Mouse (Mus musculus): Measurements from ENCODE around the gene Nlrp6. TPM values are rescaled to one million over a fixed set of nuclear protein-coding genes. Genes with fewer than 3 reads are reported as not detected.
A peak's percentile ranks its signal among the peaks of the same experiment; 100 is the strongest.

Nlrp6 gene
- polyA plus RNA-seq, 1 experiment from 2014 or later, result 0.72 TPM

DNA sequence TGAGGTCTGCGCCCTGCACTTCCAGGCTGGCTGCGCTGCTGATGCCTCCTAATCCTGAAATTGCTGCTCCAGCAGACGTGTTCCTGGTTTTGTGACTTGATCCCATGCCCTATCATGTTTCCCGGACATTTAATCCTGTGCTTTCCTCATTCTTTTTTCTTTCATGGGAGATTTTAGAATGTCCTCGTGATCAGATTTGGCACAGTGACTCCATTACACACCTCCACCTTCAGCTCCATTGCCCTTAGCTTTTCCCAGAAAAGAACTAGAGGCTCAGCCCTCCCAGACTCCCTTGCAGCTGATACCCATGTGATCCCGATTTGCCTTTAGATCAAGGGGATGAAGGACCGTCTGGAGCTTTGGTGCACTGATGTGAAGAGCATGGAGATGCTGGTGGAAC, 22.8 kb upstream of the Nlrp6 start:
- peaks cover 47% of the 10 kb centered on the region for H3K36me3 ChIP-seq
- H3K4me1 ChIP-seq, result no peaks in the 10 kb centered on the region
- H3K9me3 ChIP-seq, result no peaks in the 10 kb centered on the region
- H3K27ac ChIP-seq, result no peak overlapping the region
- 86% methylated on average over 7 of the region's 7 CpGs for WGBS
- H3K27me3 ChIP-seq, result no peaks in the 10 kb centered on the region
- H3K9ac ChIP-seq, result no peak overlapping the region
- no peak overlapping the region for H3K4me2 ChIP-seq
- H3K4me3 ChIP-seq, result no peak overlapping the region
- ATAC-seq (ENCODE audit: borderline replicate concordance, extremely low read depth, low FRiP score, low TSS enrichment), result no peak

DNA sequence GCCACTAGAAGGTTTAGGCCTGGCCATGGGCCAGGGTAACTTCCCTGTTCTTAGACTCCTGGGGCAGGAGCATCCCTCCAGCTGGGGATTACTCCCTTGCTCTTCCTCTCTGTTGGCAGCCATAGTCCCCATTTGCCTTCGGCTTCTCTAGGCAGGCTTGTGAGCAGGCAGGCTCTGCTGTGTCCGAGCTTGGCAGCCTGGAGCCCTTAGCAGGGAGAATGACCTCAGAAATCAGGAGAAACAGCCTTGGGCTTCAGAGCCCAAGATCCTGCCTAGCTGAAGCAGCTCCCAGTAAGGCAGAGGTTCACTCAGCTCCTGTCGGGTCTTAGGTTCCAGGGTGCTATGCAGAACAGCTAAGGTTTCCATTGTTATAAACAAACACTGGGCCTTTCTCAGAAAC, 21.6 kb upstream of the Nlrp6 start:
- 70% methylated on average over 3 of the region's 3 CpGs for whole genome bisulfite sequencing
- no peaks in the 10 kb centered on the region for H3K9me3 ChIP-seq

DNA sequence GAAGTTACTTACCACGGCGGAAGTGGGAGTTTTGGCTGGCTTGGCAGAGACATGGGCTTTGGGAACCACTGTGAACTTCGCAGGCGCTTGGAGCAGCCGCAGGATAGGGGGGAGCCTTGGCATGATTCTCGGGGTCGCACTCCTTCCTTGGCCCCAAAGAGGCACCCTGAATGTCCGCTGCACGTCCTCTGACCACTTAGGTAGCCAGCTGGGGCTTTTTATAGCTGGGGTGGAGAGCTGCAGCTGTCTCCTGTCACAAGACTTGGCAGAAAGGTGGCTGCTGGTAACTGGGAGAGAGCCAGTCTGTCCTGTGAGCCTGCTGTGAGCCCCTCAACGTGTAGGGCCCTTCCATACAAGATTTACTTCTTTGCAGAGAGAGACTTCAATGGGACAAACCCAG, 20.5 kb upstream of the Nlrp6 start, which contains the start of gene Cox8b:
Cox8b (minus strand) TSS at position 227 of the 400 bp plus-strand sequence.
- H3K4me3 ChIP-seq, result no peak within 1 kb of the TSS
- no peak within 1 kb of the TSS for H3K9ac ChIP-seq
- no peak within 1 kb of the TSS for H3K4me2 ChIP-seq
- no peaks in the 10 kb centered on the region for H3K9me3 ChIP-seq
- H3K27ac ChIP-seq, result no peak within 1 kb of the TSS
- H3K27me3 ChIP-seq, result no peaks in the 10 kb centered on the region
- H3K36me3 ChIP-seq, result peaks cover 34% of the 10 kb centered on the region
- H3K4me1 ChIP-seq, result 0 out of 2 replicates have a peak, but pooled peaks cover 2% of the 10 kb centered on the region
- whole genome bisulfite sequencing, result 53% methylated on average over 10 of the region's 10 CpGs
- ATAC-seq (ENCODE audit: borderline replicate concordance, extremely low read depth, low FRiP score, low TSS enrichment), result no peak

More for the DNA sequence above, 21.6 kb upstream of the Nlrp6 start:
- H3K4me1 ChIP-seq, result 0 out of 2 replicates have a peak, but pooled peaks cover 2% of the 10 kb centered on the region
- no peak overlapping the region for H3K27ac ChIP-seq
- H3K27me3 ChIP-seq, result no peaks in the 10 kb centered on the region
- no peak overlapping the region for H3K9ac ChIP-seq
- peaks cover 43% of the 10 kb centered on the region for H3K36me3 ChIP-seq
- no peak for ATAC-seq (ENCODE audit: borderline replicate concordance, extremely low read depth, low FRiP score, low TSS enrichment)
- no peak overlapping the region for H3K4me2 ChIP-seq
- H3K4me3 ChIP-seq, result no peak overlapping the region

DNA sequence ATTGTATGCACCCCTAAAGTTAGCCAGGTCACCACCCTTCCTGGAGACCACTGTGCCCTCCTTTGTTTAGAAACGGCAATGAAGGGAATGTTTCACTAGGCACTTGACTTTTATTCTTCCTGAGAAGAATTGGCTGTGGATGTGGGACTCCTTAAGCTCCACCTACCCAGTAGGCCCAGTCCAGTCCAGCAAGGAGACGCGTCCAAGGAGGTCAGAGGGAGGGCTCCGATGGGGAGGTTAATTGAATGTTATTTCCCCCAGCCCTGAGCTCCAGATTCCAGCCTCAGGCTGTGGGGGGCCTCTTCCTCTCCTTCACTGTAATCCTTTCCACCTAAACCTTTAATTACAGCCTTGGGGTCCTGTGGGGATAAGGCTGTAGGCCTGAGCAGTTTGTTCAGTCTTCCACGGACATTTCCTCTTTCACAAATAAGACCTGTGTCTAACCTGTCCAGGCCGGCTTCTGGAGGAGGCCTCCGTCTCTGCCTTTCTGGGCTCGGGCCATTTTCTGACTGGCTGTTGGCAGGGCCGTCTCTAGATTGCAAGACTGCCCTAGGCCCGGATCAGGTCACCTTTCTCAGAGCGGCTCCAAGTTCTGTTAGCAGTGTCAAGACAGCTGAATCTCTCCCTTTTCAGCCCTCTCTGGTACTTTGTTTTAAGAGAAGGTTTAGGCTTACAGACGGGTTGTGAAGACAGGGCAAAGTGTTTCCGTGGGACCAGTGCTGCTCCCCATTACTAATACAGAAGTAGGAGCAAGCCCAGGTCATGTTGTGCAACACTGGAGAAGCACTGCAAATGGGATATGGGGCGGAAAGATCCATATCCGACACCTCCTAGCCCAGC, 18.4 kb upstream of the Nlrp6 start:
- 79% methylated on average over 15 of the region's 15 CpGs for WGBS
- peaks cover 19% of the 10 kb centered on the region for H3K36me3 ChIP-seq
- no peak overlapping the region for H3K9ac ChIP-seq
- no peaks in the 10 kb centered on the region for H3K27me3 ChIP-seq
- no peak overlapping the region for H3K4me2 ChIP-seq
- H3K9me3 ChIP-seq, result no peaks in the 10 kb centered on the region
- no peak for ATAC-seq (ENCODE audit: borderline replicate concordance, extremely low read depth, low FRiP score, low TSS enrichment)
- H3K4me1 ChIP-seq, result 0 out of 2 replicates have a peak, but pooled peaks cover 2% of the 10 kb centered on the region
- no peak overlapping the region for H3K27ac ChIP-seq
- H3K4me3 ChIP-seq, result no peak overlapping the region

DNA sequence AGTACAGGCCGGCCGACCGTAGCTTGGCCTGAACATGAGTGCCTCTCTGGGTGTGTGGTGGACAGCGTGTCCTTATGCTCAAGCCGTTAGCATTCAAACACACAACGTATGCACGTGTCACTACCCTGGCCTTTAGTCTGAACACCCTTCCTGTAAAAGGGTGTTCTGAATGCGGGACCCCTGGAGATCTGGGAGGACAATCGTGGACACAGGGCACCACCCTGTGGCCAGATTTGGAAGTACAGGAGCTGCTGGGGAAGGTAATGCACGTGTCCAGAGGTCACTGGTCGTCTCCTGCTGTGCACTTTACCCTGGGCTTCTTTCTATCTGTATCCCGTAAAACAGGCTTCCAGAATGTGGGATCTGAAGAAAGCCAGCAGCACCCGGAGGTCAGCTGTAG, 17.5 kb upstream of the Nlrp6 start:
- H3K27me3 ChIP-seq, result no peaks in the 10 kb centered on the region
- 24% methylated on average over 13 of the region's 13 CpGs for WGBS
- no peak overlapping the region for H3K4me2 ChIP-seq
- 0 out of 2 replicates have a peak, but pooled peaks cover 2% of the 10 kb centered on the region for H3K4me1 ChIP-seq
- 0 out of 2 replicates have a peak, but pooled peaks have one; percentile 35 for ATAC-seq (ENCODE audit: borderline replicate concordance, extremely low read depth, low FRiP score, low TSS enrichment)
- H3K9me3 ChIP-seq, result no peaks in the 10 kb centered on the region
- H3K4me3 ChIP-seq, result no peak overlapping the region
- no peak overlapping the region for H3K27ac ChIP-seq
- no peak overlapping the region for H3K9ac ChIP-seq
- peaks cover 10% of the 10 kb centered on the region; the same call in 1 of the 2 replicates for H3K36me3 ChIP-seq

DNA sequence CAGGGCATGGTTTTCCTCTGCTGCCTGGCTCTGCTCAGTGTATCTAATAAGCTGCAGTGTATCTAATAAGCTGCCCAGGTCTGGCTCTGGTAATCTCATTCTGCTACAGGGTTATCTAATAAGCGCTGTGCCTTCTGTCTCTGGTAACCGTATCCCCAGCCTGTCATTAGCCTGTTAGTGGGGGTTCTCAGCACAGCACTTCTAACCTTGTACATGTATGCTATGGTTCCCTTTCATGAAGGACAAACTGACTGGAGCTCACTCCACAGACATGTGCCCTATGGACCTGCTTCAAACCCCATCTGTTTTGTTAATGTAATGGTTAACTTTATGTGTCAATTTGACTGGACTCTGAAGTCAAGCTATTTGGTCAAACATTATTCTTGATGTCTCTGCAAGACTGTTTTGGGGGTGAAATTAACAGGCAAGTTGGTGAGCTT, 15.0 kb upstream of the Nlrp6 start:
- Histone ChIP-seq H3K9me3 (no peaks in the 10 kb centered on the region), H3K4me2 (no peak overlapping the region), H3K4me3 (no peak overlapping the region), H3K4me1 (0 out of 2 replicates have a peak, but pooled peaks cover 8% of the 10 kb centered on the region), H3K27me3 (no peaks in the 10 kb centered on the region), H3K9ac (no peak overlapping the region), H3K27ac (no peak overlapping the region), H3K36me3 (no peaks in the 10 kb centered on the region)
- ATAC-seq (ENCODE audit: borderline replicate concordance, extremely low read depth, low FRiP score, low TSS enrichment), result no peak
- 74% methylated on average over 2 of the region's 2 CpGs for WGBS

DNA sequence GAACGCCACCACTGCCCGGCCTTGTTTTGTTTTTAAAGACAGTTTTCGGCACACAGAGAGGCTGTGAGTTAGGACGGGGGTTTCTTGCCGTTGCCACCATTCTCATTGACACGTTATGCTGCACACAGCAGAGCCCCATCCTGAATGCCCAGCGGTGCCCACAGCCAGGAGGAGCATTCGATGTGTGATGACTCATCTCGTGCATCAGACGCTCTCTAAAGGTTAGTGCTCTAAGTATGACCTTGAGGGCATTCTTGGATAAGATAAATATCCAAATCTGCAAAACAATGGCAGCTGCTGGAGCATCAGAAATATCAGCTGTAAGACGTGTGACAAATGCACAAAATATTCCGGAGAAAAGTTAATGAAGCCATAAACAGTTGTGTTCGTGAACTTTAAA, 13.6 kb upstream of the Nlrp6 start:
- Histone ChIP-seq H3K4me3 (no peak overlapping the region), H3K27me3 (no peaks in the 10 kb centered on the region), H3K27ac (no peak overlapping the region), H3K4me1 (0 out of 2 replicates have a peak, but pooled peaks cover 8% of the 10 kb centered on the region), H3K9me3 (no peaks in the 10 kb centered on the region), H3K9ac (no peak overlapping the region), H3K4me2 (no peak overlapping the region), H3K36me3 (no peaks in the 10 kb centered on the region)
- 72% methylated on average over 13 of the region's 13 CpGs for WGBS
- no peak for ATAC-seq (ENCODE audit: borderline replicate concordance, extremely low read depth, low FRiP score, low TSS enrichment)

DNA sequence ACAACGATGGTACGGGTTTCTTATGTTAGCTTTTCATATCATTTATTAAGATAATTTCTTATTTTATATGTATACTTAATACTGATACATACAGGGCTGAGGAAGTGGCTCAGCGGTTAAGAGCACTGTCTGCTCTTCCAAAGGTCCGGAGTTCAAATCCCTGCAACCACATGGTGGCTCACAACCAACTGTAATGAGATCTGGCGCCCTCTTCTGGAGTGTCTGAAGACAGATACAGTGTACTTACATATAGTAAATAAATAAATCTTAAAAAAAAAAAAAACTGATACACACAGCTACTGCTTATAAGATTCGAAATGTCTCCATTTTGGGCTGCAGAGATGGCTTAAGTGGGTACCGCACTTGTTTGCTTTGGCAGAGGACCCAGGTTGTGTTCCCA, 13.0 kb upstream of the Nlrp6 start:
- 82% methylated on average over 7 of the region's 7 CpGs for whole genome bisulfite sequencing
- no peak overlapping the region for H3K9ac ChIP-seq
- no peaks in the 10 kb centered on the region for H3K36me3 ChIP-seq
- H3K9me3 ChIP-seq, result no peaks in the 10 kb centered on the region
- H3K4me3 ChIP-seq, result no peak overlapping the region
- no peak overlapping the region for H3K27ac ChIP-seq
- no peaks in the 10 kb centered on the region for H3K27me3 ChIP-seq
- no peak for ATAC-seq (ENCODE audit: borderline replicate concordance, extremely low read depth, low FRiP score, low TSS enrichment)
- H3K4me2 ChIP-seq, result no peak overlapping the region
- 0 out of 2 replicates have a peak, but pooled peaks cover 8% of the 10 kb centered on the region for H3K4me1 ChIP-seq

DNA sequence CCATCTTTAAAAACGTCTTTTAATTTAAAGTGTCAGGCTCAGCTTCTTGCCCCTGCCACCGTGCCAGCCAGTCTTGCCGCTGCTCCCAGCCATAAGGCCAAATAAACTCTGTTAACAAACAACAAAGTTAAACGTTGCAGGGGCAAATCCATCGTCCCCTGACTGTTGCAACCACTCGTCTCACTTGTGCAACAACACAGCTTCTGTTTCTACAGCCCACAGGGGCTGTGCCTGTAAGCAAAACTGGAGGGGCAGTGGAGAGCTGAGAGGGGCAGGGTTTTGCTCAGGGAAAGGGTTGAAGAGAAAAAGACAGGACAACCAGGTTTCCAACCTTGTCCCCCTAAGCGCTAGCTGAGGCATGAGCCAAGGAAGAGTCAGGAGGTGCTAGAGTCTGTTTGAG, 12.5 kb upstream of the Nlrp6 start:
- 43% methylated on average over 7 of the region's 7 CpGs for WGBS
- no peak overlapping the region for H3K4me3 ChIP-seq
- no peaks in the 10 kb centered on the region for H3K9me3 ChIP-seq
- peak overlapping the region; percentile 86 for H3K4me2 ChIP-seq
- H3K4me1 ChIP-seq, result 0 out of 2 replicates have a peak, but pooled peaks cover 6% of the 10 kb centered on the region
- ATAC-seq (ENCODE audit: borderline replicate concordance, extremely low read depth, low FRiP score, low TSS enrichment), result 0 out of 2 replicates have a peak, but pooled peaks have one; percentile 4
- no peaks in the 10 kb centered on the region for H3K36me3 ChIP-seq
- H3K27ac ChIP-seq, result no peak overlapping the region
- H3K27me3 ChIP-seq, result no peaks in the 10 kb centered on the region
- no peak overlapping the region for H3K9ac ChIP-seq

DNA sequence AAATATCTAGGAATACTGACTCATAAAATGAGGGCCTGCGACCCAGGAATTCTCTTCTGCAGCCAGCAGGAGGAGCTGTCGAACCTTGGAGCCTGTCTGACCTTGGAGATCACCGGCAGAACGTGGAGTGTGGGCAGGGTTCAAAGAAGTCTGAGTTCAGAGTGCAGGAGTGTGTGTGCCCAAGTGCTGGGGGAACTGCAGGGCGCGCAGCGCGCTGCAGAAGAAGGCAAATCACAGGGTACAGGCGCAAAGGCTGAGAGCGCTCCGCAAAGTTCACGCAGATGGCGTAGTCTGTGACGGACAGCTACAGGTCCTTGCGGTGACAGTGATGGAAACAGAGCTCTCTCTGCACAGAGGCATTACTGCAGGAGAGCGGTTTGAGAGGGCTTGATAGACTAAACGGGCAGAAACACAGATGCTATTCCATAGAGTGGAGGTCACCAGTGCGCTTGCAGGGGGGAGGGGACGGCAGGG, 12.0 kb upstream of the Nlrp6 start:
- Histone ChIP-seq H3K4me2 (peak overlapping the region; percentile 86), H3K27ac (no peak overlapping the region), H3K4me1 (0 out of 2 replicates have a peak, but pooled peaks cover 6% of the 10 kb centered on the region), H3K9me3 (no peaks in the 10 kb centered on the region), H3K36me3 (no peaks in the 10 kb centered on the region), H3K27me3 (no peaks in the 10 kb centered on the region), H3K4me3 (peak overlapping the region; percentile 43), H3K9ac (peak overlapping the region; percentile 28; the same call in 1 of the 2 replicates)
- ATAC-seq (ENCODE audit: borderline replicate concordance, extremely low read depth, low FRiP score, low TSS enrichment), result peak; percentile 69
- WGBS, result 2% methylated on average over 19 of the region's 19 CpGs

DNA sequence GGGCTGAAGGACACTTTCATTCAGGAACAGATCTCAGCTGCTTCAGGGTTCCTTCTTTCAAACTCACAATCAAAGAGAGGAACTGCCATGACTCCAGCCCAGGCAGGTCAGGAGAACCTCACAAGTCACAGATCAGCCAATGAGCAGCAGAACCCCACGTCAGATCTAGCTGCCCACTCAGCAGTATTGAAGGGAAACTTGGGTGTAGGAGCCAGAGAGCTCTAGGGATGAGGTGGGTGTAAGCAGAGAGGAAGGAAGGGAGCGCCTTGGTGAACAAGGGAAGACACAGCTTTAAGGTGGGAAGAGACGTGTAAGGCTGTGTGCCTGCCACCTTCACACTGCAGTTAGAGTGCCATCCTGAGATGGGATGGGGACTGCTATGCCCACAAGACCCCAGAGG, 8.4 kb upstream of the Nlrp6 start:
- no peak overlapping the region for H3K4me2 ChIP-seq
- H3K27ac ChIP-seq, result no peak overlapping the region
- ATAC-seq (ENCODE audit: borderline replicate concordance, extremely low read depth, low FRiP score, low TSS enrichment), result no peak
- H3K4me1 ChIP-seq, result 0 out of 2 replicates have a peak, but pooled peaks cover 6% of the 10 kb centered on the region
- no peaks in the 10 kb centered on the region for H3K27me3 ChIP-seq
- H3K9ac ChIP-seq, result no peak overlapping the region
- no peak overlapping the region for H3K4me3 ChIP-seq
- WGBS, result 47% methylated on average over 3 of the region's 3 CpGs
- no peaks in the 10 kb centered on the region for H3K9me3 ChIP-seq
- H3K36me3 ChIP-seq, result no peaks in the 10 kb centered on the region

Data from lung, embryonic 15.5 days (tissue).